In genomic region chr13:29504861-29505568, GRCm38 (mm10) we compare ENCODE assay signal across 9 mouse cellular contexts.
DNase-seq lines count a peak whose midpoint lies in the region; ATAC-seq and TF ChIP-seq lines count a peak whose summit lies in the region.
"Had no signal": no experiment of that assay in that cellular context is flagged by ENCODE, and none has a peak within 500 bp of the region (broad histone marks: within the 10 kb centered on the region; RNA-seq: fewer than 3 reads in every experiment).

No protein-coding gene starts in this region.

- no peak overlapping the region for H3K9ac ChIP-seq in hindbrain, postnatal 0 days (replicated peaks; ENCODE audit: low read length)
- no peak overlapping the region for H3K9ac ChIP-seq in hindbrain, embryonic 16.5 days (ENCODE audit: low read depth, low read length)
- H3K9ac ChIP-seq: forebrain, embryonic 15.5 days had no signal

- no peak overlapping the region for H3K4me2 ChIP-seq in hindbrain, postnatal 0 days (ENCODE audit: low read depth, low read length)
- no peak overlapping the region for H3K4me2 ChIP-seq in hindbrain, embryonic 16.5 days (ENCODE audit: low read length)
- H3K4me2 ChIP-seq: forebrain, embryonic 15.5 days had no signal

- TF ChIP-seq CTCF in hindbrain, postnatal 0 days (IDR thresholded peaks at IDR 0.05; ENCODE audit: low read depth), result no peak

- ATAC-seq in hindbrain, postnatal 0 days, result no peak
- no peak for ATAC-seq in hindbrain, embryonic 16.5 days
- ATAC-seq: forebrain, embryonic 15.5 days; intestine, embryonic 16.5 days had no signal

- no peaks in the 10 kb centered on the region for H3K27me3 ChIP-seq in hindbrain, postnatal 0 days (ENCODE audit: insufficient read depth, low read length)
- no peaks in the 10 kb centered on the region for H3K27me3 ChIP-seq in hindbrain, embryonic 16.5 days (replicated peaks; ENCODE audit: control insufficient read depth, insufficient read depth, low read length)
- H3K27me3 ChIP-seq: forebrain, embryonic 15.5 days had no signal

- H3K9me3 ChIP-seq in hindbrain, postnatal 0 days (ENCODE audit: low read length), result no peaks in the 10 kb centered on the region
- no peaks in the 10 kb centered on the region for H3K9me3 ChIP-seq in hindbrain, embryonic 16.5 days (ENCODE audit: control insufficient read depth, low read length)
- H3K9me3 ChIP-seq: forebrain, embryonic 15.5 days had no signal

- no peaks in the 10 kb centered on the region for H3K36me3 ChIP-seq in hindbrain, postnatal 0 days (ENCODE audit: insufficient read depth, low read length)
- H3K36me3 ChIP-seq in hindbrain, embryonic 16.5 days (ENCODE audit: control insufficient read depth, insufficient read depth, low read length), result no peaks in the 10 kb centered on the region
- H3K36me3 ChIP-seq: forebrain, embryonic 15.5 days had no signal

- WGBS in hindbrain, postnatal 0 days, result 37% methylated on average over 4 of the region's 4 CpGs
- WGBS in hindbrain, embryonic 16.5 days, result 36% methylated on average over 4 of the region's 4 CpGs

- no peaks in the 10 kb centered on the region; the same call in 1 of the 2 replicates for H3K4me1 ChIP-seq in hindbrain, postnatal 0 days (ENCODE audit: insufficient read depth, low read length)
- peaks cover 4% of the 10 kb centered on the region; the same call in 1 of the 2 replicates for H3K4me1 ChIP-seq in hindbrain, embryonic 16.5 days (ENCODE audit: control insufficient read depth, insufficient read depth, low read depth, low read length)

- no peak overlapping the region for H3K4me3 ChIP-seq in hindbrain, postnatal 0 days (ENCODE audit: low read length)
- H3K4me3 ChIP-seq in hindbrain, embryonic 16.5 days (ENCODE audit: low read length), result no peak overlapping the region
- H3K4me3 ChIP-seq: forebrain, embryonic 15.5 days had no signal

- DNase-seq in hindbrain, postnatal 0 days (ENCODE audit: low spot score), result peak; percentile 19
- DNase-seq in 3134 (ENCODE audit: extremely low read depth, insufficient read length, low spot score) (peak; percentile 18), NIH3T3 (ENCODE audit: low read depth) (peak; percentile 70)
- peak; percentile 17 for DNase-seq in kidney, postnatal 14 days
- no peak for DNase-seq in B cell, adult 2 months
- no peak for DNase-seq in cerebellum, adult 11-12 months

- H3K27ac ChIP-seq in hindbrain, postnatal 0 days, result no peak overlapping the region
- no peak overlapping the region for H3K27ac ChIP-seq in hindbrain, embryonic 16.5 days (ENCODE audit: low read depth, low read length)
- H3K27ac ChIP-seq: forebrain, embryonic 15.5 days had no signal

Comparison
In these comparisons a context has a peak if more than half of its experiments do, and no peak if none do; other contexts are left out.
1. DNase-seq: peak in hindbrain, postnatal 0 days (single experiment), 3134 (single experiment), NIH3T3 (single experiment) and kidney, postnatal 14 days (single experiment); none in B cell, adult 2 months (0 of 2) and cerebellum, adult 11-12 months (single experiment).